Mouse (Mus musculus): ENCODE measurements around the gene 1810043G02Rik.

DNA sequence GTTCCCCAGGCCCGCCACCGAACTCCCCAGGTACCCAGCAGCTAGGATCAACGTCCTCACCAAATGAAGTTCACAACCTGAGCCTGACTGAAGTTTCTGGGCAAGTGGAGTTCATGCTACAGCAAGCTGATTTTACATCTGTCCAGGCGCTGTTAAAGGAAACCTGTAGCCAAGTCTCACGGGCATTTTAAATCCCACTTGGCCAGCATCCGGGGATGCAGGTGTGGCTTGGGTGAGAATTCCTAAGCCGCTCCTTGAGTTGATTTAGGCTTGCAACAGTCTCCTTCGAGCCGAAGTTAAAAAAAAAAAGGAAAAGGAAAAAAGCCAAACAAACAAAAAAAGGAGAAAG lies 31.6 kb downstream of the 1810043G02Rik start, which contains the start of gene Pfkl:
- TF ChIP-seq GATA1 (IDR thresholded peaks at IDR 0.05; ENCODE audit: borderline replicate concordance, low read length) (no peak), FLI1 (IDR thresholded peaks at IDR 0.05; ENCODE audit: low read length) (no peak)
